Mouse (Mus musculus): Measurements from ENCODE around the gene Alkbh7. TPM values are rescaled to one million over a fixed set of nuclear protein-coding genes. Genes with fewer than 3 reads are reported as not detected.

Gene Alkbh7
- polyA plus RNA-seq, 1 experiment from 2014 or later: 49.4 TPM

DNA sequence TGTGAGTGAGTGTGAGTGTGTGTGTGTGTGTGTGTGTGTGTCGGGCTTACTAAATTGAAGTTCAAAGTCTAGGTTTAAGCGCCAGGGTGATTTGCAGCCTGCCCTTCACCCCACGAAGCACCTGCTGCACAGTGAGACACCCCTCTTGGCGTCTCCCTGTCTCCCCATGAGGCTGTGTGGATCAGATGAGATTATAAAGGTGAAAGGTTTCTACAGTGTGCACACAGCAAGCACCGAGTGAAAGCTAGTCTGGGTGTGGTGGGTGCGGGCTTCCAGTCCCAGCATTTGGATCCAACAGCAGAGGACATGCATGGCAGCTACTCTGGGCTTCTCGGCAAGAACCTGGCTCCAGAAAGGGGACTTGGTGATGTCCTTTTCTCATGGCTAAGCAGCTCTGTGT is 16.1 kb upstream of the Alkbh7 start:
- no peak overlapping the region for H3K9ac ChIP-seq (ENCODE audit: low read depth, low read length)
- H3K4me3 ChIP-seq (ENCODE audit: low read depth, low read length): no peak overlapping the region
- no peaks in the 10 kb centered on the region for H3K9me3 ChIP-seq (replicated peaks; ENCODE audit: control insufficient read depth, low read length)
- WGBS (ENCODE audit: insufficient replicate concordance): 73% methylated on average over 7 of the region's 7 CpGs
- no peaks in the 10 kb centered on the region for H3K4me1 ChIP-seq (ENCODE audit: control insufficient read depth, insufficient read depth, low read length)
- no peak overlapping the region for H3K4me2 ChIP-seq
- ATAC-seq (replicated peaks; ENCODE audit: insufficient number of reproducible peaks, low FRiP score, low TSS enrichment): no peak
- H3K27ac ChIP-seq (ENCODE audit: low read depth, low read length): no peak overlapping the region
- no peaks in the 10 kb centered on the region for H3K36me3 ChIP-seq (ENCODE audit: control insufficient read depth, insufficient read depth, low read length)
- no peaks in the 10 kb centered on the region for H3K27me3 ChIP-seq (ENCODE audit: control insufficient read depth, insufficient read depth, low read length)

DNA sequence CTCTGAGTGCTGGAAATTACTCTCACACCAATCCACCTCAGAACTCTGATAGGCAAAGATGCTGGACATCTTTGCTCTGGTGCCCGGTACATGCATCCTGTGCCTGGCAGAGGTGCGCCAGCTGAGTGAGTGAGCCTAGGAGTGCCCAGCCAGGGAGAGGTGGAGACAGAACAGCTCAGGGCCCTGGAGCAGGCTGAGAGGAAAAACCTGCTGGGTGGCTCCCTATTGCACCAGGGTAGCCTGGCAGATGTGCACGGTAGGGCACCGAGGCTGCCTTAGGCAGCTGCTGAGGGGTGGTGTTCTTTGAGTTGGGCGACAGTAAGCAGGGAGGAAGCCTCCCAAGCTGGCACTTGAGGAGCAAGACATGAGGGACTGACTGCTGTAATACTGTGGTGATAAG is 15.1 kb upstream of the Alkbh7 start, which contains the start of gene Acer1:
Gene Acer1 (minus strand): TSS at position 114 of the 400 bp plus-strand sequence.
- Histone ChIP-seq H3K4me2 (no peak within 1 kb of the TSS), H3K9me3 (replicated peaks; ENCODE audit: control insufficient read depth, low read length) (no peaks in the 10 kb centered on the region), H3K27ac (ENCODE audit: low read depth, low read length) (no peak within 1 kb of the TSS), H3K27me3 (ENCODE audit: control insufficient read depth, insufficient read depth, low read length) (no peaks in the 10 kb centered on the region), H3K9ac (ENCODE audit: low read depth, low read length) (no peak within 1 kb of the TSS), H3K4me3 (ENCODE audit: low read depth, low read length) (no peak within 1 kb of the TSS), H3K36me3 (ENCODE audit: control insufficient read depth, insufficient read depth, low read length) (no peaks in the 10 kb centered on the region), H3K4me1 (ENCODE audit: control insufficient read depth, insufficient read depth, low read length) (no peaks in the 10 kb centered on the region)
- ATAC-seq (replicated peaks; ENCODE audit: insufficient number of reproducible peaks, low FRiP score, low TSS enrichment): no peak
- WGBS (ENCODE audit: insufficient replicate concordance): 56% methylated on average over 5 of the region's 5 CpGs

DNA sequence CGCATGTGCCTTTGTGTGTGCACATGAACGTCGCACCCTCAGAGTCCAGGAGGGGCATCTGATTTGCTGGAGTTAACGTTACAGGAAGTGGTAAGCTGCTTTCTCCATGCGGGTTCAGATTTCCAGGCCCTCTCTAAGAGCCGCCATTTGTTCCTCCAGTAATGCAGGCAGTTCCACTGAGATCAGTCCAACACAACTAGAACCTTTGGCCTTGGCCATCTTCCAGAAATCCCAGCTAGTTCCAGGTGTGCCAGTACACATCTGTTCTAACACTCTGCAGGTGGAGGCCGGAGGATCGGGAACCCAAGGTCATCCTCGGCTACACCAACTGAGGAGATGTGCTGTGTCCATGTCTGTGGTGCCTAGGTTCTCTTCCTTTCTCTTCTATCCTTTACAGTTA is 12.3 kb upstream of the Alkbh7 start:
- Histone ChIP-seq H3K36me3 (ENCODE audit: control insufficient read depth, insufficient read depth, low read length) (no peaks in the 10 kb centered on the region), H3K4me2 (no peak overlapping the region), H3K9me3 (replicated peaks; ENCODE audit: control insufficient read depth, low read length) (no peaks in the 10 kb centered on the region), H3K27me3 (ENCODE audit: control insufficient read depth, insufficient read depth, low read length) (no peaks in the 10 kb centered on the region), H3K4me3 (ENCODE audit: low read depth, low read length) (no peak overlapping the region), H3K9ac (ENCODE audit: low read depth, low read length) (no peak overlapping the region), H3K4me1 (ENCODE audit: control insufficient read depth, insufficient read depth, low read length) (no peaks in the 10 kb centered on the region), H3K27ac (ENCODE audit: low read depth, low read length) (no peak overlapping the region)
- WGBS (ENCODE audit: insufficient replicate concordance): 69% methylated on average over 9 of the region's 9 CpGs
- ATAC-seq (replicated peaks; ENCODE audit: insufficient number of reproducible peaks, low FRiP score, low TSS enrichment): no peak

DNA sequence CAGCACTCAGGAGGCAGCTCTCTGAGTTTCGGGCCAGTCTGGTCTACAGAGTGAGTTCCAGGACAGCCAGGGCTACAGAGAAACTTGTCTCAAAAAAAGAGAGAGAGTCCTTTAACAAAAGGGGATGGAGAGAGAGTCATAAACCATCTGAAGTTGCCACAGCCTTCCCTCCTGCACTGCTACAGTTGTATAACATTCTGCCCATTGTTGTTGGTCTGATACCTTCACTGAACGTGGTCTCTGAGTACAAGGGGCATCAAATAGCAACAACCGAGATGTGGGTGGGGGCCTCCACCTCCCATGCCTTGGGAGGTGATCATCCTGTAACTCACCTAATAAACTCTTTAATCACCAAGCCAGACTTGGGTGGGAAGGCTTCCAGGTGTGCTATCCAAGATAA is 11.5 kb upstream of the Alkbh7 start:
- Histone ChIP-seq H3K4me3 (ENCODE audit: low read depth, low read length) (no peak overlapping the region), H3K9ac (ENCODE audit: low read depth, low read length) (no peak overlapping the region), H3K4me1 (ENCODE audit: control insufficient read depth, insufficient read depth, low read length) (no peaks in the 10 kb centered on the region), H3K9me3 (replicated peaks; ENCODE audit: control insufficient read depth, low read length) (no peaks in the 10 kb centered on the region), H3K4me2 (no peak overlapping the region), H3K27me3 (ENCODE audit: control insufficient read depth, insufficient read depth, low read length) (no peaks in the 10 kb centered on the region), H3K27ac (ENCODE audit: low read depth, low read length) (no peak overlapping the region), H3K36me3 (ENCODE audit: control insufficient read depth, insufficient read depth, low read length) (no peaks in the 10 kb centered on the region)
- 65% methylated on average over 3 of the region's 3 CpGs for WGBS (ENCODE audit: insufficient replicate concordance)
- no peak for ATAC-seq (replicated peaks; ENCODE audit: insufficient number of reproducible peaks, low FRiP score, low TSS enrichment)

DNA sequence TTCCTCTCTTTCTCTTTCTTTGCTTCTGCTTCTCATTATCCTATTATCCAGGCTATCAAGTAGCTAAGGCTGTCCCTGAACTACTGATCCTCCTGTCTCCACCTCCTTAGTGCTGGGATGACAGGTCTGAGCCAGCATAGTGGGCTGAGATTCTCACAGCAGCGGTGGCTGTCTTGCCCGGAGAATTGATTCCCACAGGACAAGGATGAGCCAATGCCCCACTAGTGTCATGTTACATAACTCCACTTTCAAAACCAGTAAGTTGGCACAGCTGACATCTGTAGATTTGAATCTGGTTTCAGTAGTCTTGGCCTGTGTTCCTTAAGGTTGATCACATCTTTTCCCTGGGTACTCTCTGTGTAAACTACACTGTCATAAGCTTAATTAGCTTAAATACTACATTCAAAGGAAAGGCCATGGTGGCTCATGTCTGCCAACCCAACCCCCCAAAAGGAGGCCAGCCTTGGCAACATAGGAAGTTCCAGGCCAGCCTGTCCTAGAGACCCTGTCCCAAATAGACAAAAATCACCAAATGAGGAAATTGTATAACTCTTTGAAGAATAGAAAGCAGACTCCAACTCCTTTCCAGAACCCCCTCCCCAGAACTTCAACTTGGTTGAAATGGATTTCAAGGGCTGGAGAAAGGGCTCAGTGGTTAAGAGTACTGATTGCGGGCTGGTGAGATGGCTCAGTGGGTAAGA is 10.9 kb upstream of the Alkbh7 start:
- Histone ChIP-seq H3K4me2 (no peak overlapping the region), H3K9ac (ENCODE audit: low read depth, low read length) (no peak overlapping the region), H3K36me3 (ENCODE audit: control insufficient read depth, insufficient read depth, low read length) (no peaks in the 10 kb centered on the region), H3K27ac (ENCODE audit: low read depth, low read length) (no peak overlapping the region), H3K27me3 (ENCODE audit: control insufficient read depth, insufficient read depth, low read length) (no peaks in the 10 kb centered on the region), H3K4me1 (ENCODE audit: control insufficient read depth, insufficient read depth, low read length) (peaks cover 4% of the 10 kb centered on the region), H3K9me3 (replicated peaks; ENCODE audit: control insufficient read depth, low read length) (no peaks in the 10 kb centered on the region), H3K4me3 (ENCODE audit: low read depth, low read length) (no peak overlapping the region)
- no peak for ATAC-seq (replicated peaks; ENCODE audit: insufficient number of reproducible peaks, low FRiP score, low TSS enrichment)
- WGBS (ENCODE audit: insufficient replicate concordance): 78% methylated on average over 3 of the region's 3 CpGs

DNA sequence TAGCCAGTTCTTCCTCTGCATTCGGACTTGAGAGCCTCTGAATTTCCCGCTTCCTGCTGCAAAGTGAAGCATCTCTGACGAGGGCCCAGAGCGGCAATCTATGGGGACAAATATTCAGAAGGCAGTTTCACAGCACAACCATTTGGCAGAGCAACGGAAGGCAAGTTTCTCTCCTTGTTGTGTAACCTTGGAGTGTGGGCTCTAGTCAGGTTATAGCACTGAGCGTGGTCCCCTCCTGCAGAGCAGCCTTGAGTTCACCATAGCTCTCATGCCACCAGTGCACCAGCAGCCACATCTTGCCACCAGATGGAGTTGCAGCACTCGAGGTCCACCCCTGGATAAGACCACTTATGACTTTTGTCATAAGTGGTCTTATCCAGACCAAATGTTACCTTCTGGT is 8.7 kb upstream of the Alkbh7 start:
- WGBS (ENCODE audit: insufficient replicate concordance): 85% methylated on average over 7 of the region's 7 CpGs
- ATAC-seq (replicated peaks; ENCODE audit: insufficient number of reproducible peaks, low FRiP score, low TSS enrichment): no peak
- peaks cover 10% of the 10 kb centered on the region for H3K36me3 ChIP-seq (ENCODE audit: control insufficient read depth, insufficient read depth, low read length)

DNA sequence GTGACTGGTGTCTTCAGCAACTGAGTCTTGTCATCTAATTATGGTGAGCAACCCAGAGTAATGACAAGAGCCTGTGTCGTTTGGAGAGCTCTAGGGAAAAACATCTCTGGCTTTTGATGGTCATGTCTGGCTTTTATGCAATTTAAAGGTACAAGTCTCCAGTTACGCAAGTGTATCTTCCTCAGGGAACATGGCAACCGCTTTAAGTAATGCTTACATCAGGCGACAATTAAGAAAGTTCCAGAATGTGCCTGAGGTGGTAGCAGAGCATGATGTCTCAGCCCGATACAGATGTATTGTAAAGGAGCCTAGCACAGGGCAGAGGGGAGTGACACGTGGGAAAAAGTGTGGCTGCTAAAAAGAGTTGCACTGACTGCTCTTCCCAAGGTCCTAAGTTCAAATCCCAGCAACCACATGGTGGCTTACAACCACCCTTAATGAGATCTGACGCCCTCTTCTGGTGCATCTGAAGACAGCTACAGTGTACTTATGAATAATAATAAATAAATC is 8.2 kb upstream of the Alkbh7 start:
- 68% methylated on average over 7 of the region's 7 CpGs for WGBS (ENCODE audit: insufficient replicate concordance)

More for the DNA sequence above, 8.7 kb upstream of the Alkbh7 start:
- H3K9ac ChIP-seq (ENCODE audit: low read depth, low read length): no peak overlapping the region
- H3K9me3 ChIP-seq (replicated peaks; ENCODE audit: control insufficient read depth, low read length): no peaks in the 10 kb centered on the region
- no peak overlapping the region for H3K4me2 ChIP-seq
- no peaks in the 10 kb centered on the region for H3K27me3 ChIP-seq (ENCODE audit: control insufficient read depth, insufficient read depth, low read length)
- H3K4me3 ChIP-seq (ENCODE audit: low read depth, low read length): no peak overlapping the region
- H3K4me1 ChIP-seq (ENCODE audit: control insufficient read depth, insufficient read depth, low read length): peaks cover 4% of the 10 kb centered on the region
- H3K27ac ChIP-seq (ENCODE audit: low read depth, low read length): no peak overlapping the region

DNA sequence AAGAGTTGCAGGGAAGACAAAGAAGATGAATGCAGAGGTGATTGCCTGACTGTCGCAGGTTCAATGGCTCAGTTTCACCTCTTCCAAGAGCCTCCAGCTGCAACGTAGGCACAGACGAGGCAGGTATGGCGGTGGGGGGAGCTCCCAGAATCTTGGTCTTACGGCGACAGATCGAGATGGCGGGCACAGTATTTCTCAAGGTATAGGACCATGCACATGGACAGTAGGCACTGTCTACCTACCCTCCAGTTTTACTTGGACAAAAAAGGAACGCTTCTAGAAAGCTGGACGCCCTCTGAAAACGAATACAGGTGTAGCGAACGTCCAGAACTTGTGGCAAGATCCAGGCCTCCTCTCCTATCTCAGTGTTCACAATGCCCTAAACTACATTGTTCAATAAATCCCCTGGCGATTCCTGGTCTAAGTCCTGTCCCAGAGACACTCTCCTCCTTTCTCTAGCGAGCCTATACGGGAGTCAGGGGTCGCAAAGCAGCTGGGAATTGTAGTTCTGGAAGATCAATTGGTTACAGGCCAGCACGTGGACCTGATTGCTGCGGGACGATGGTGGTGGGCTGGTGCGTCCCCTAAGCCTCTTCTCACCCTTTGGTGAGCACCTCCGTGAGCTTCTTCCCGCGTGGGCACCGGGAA is 7.5 kb upstream of the Alkbh7 start:
- peak; percentile 85 for ATAC-seq (replicated peaks; ENCODE audit: insufficient number of reproducible peaks, low FRiP score, low TSS enrichment)
- WGBS (ENCODE audit: insufficient replicate concordance): 5% methylated on average over 25 of the region's 25 CpGs

More for the DNA sequence above, 8.2 kb upstream of the Alkbh7 start:
- H3K4me1 ChIP-seq (ENCODE audit: control insufficient read depth, insufficient read depth, low read length): peaks cover 4% of the 10 kb centered on the region
- H3K4me2 ChIP-seq: peak overlapping the region; percentile 91
- no peak overlapping the region for H3K27ac ChIP-seq (ENCODE audit: low read depth, low read length)
- no peak for ATAC-seq (replicated peaks; ENCODE audit: insufficient number of reproducible peaks, low FRiP score, low TSS enrichment)
- no peaks in the 10 kb centered on the region for H3K9me3 ChIP-seq (replicated peaks; ENCODE audit: control insufficient read depth, low read length)
- H3K9ac ChIP-seq (ENCODE audit: low read depth, low read length): peak overlapping the region; percentile 94; the same call in 1 of the 2 replicates
- peaks cover 15% of the 10 kb centered on the region for H3K36me3 ChIP-seq (ENCODE audit: control insufficient read depth, insufficient read depth, low read length)
- peak overlapping the region; percentile 85; the same call in 1 of the 2 replicates for H3K4me3 ChIP-seq (ENCODE audit: low read depth, low read length)
- no peaks in the 10 kb centered on the region for H3K27me3 ChIP-seq (ENCODE audit: control insufficient read depth, insufficient read depth, low read length)

More for the DNA sequence above, 7.5 kb upstream of the Alkbh7 start:
- peaks cover 18% of the 10 kb centered on the region for H3K36me3 ChIP-seq (ENCODE audit: control insufficient read depth, insufficient read depth, low read length)
- H3K9ac ChIP-seq (ENCODE audit: low read depth, low read length): peak overlapping the region; percentile 94
- H3K9me3 ChIP-seq (replicated peaks; ENCODE audit: control insufficient read depth, low read length): no peaks in the 10 kb centered on the region
- peak overlapping the region; percentile 85 for H3K4me3 ChIP-seq (ENCODE audit: low read depth, low read length)
- H3K27ac ChIP-seq (ENCODE audit: low read depth, low read length): peak overlapping the region; percentile 46; the same call in 1 of the 2 replicates
- H3K27me3 ChIP-seq (ENCODE audit: control insufficient read depth, insufficient read depth, low read length): no peaks in the 10 kb centered on the region
- H3K4me1 ChIP-seq (ENCODE audit: control insufficient read depth, insufficient read depth, low read length): peaks cover 4% of the 10 kb centered on the region
- peak overlapping the region; percentile 91 for H3K4me2 ChIP-seq

Measured in heart, embryonic 11.5 days (tissue).